In the genomic region with DNA sequence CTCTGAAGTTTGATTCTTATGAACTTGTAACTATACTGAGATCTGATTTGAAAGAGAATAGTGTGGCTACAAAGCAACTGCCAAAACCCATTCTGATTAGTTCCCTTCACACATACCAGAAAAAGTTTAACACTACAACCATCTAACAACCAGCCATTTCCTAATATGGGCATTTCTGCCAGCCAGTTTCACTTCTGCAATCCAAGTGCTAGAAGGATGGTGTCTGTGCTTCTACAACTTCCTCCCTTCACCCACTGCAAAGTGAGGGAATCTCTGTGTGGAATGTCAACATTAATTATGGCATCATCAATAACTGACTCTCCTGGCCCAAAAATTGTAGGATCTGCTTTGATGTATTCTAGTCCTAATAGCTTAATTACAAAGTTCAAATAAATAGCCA, we compare ENCODE assay signal across 25 mouse cellular contexts. TPM values are rescaled to one million over a fixed set of nuclear protein-coding genes. Genes with fewer than 3 reads are reported as not detected.
DNase-seq lines count a peak whose midpoint lies in the region; ATAC-seq and TF ChIP-seq lines count a peak whose summit lies in the region.
"Had no signal": no experiment of that assay in that cellular context is flagged by ENCODE, and none has a peak within 500 bp of the region (broad histone marks: within the 10 kb centered on the region; RNA-seq: fewer than 3 reads in every experiment).

No protein-coding gene starts in this region.

- peaks cover 0 to 16% of the 10 kb centered on the region in 2 experiments; a peak in 3 of 4 replicates for H3K4me1 ChIP-seq in CH12.LX (ENCODE audit: control insufficient read depth in 1 of 2, insufficient read depth in 2 of 2)
- H3K4me1 ChIP-seq: embryonic facial prominence, embryonic 15.5 days; limb, embryonic 10.5 days; neural tube, embryonic 13.5 days had no signal

- no peak overlapping the region for H3K4me3 ChIP-seq in CH12.LX (replicated peaks in 1 of 3; ENCODE audit: low read depth in 2 of 3, low read length in 2 of 3, poor library complexity in 1 of 3)
- H3K4me3 ChIP-seq: embryonic facial prominence, embryonic 15.5 days; left cerebral cortex, adult 2 months; limb, embryonic 10.5 days; neural tube, embryonic 13.5 days had no signal

- no peaks in the 10 kb centered on the region for H3K27me3 ChIP-seq in CH12.LX (replicated peaks)
- H3K27me3 ChIP-seq: embryonic facial prominence, embryonic 15.5 days; neural tube, embryonic 13.5 days had no signal

- peak; percentile 67 for DNase-seq in lung, postnatal 36 days
- DNase-seq in lung, postnatal 14 days, result no peak
- DNase-seq in CH12.LX (ENCODE audit: extremely low read depth), result peak; percentile 71
- DNase-seq in left cerebral cortex, postnatal 10 days (ENCODE audit: extremely low spot score in 1 of 2, low spot score in 2 of 2), result no peak
- DNase-seq in thymus, adult 18-20 months, result no peak
- DNase-seq: adrenal gland, postnatal 25 days; cerebellum, adult 11-12 months; cerebellum, postnatal 14 days; forebrain, postnatal 0 days; heart, postnatal 4 days; kidney, adult 18-20 months; kidney, postnatal 14 days; lung, embryonic 14.5 days; thymus, postnatal 14 days had no signal

- ATAC-seq in hematopoietic stem cell, adult 5-6 weeks (replicated peaks in 1 of 2; ENCODE audit: insufficient read depth in 1 of 2, low FRiP score in 2 of 2, low TSS enrichment in 1 of 2, low read depth in 1 of 2, poor library complexity in 2 of 2, severe bottlenecking in 2 of 2), result peak; percentile 65 to 74; a peak in 3 of 4 replicates
- ATAC-seq in neutrophil, adult 5-6 weeks (ENCODE audit: extremely low read depth, insufficient number of reproducible peaks, low FRiP score, poor library complexity, severe bottlenecking), result peak; percentile 85
- ATAC-seq: CD4-positive, CD25-positive, alpha-beta regulatory T cell, adult 4 months; forebrain, postnatal 0 days; hindbrain, embryonic 16.5 days; midbrain, embryonic 16.5 days had no signal

- H3K4me2 ChIP-seq in CH12.LX (ENCODE audit: insufficient read depth, low read depth, poor library complexity, severe bottlenecking), result no peak overlapping the region
- H3K4me2 ChIP-seq: embryonic facial prominence, embryonic 15.5 days; liver, embryonic 11.5 days; lung, embryonic 14.5 days; neural tube, embryonic 13.5 days had no signal

- in situ Hi-C loops in CH12.LX (cut with MboI; ENCODE audit: low pct_ligation_motif_present, low pct_unique_long_range_greater_than_20kb, low sequenced_read_pairs), result no loop called here

- H3K79me2 ChIP-seq in CH12.LX (replicated peaks; ENCODE audit: control insufficient read depth, extremely low read depth, insufficient read depth, poor library complexity, severe bottlenecking), result no peaks in the 10 kb centered on the region

- H3K9me3 ChIP-seq in CH12.LX (replicated peaks; ENCODE audit: low read length), result no peaks in the 10 kb centered on the region
- H3K9me3 ChIP-seq: embryonic facial prominence, embryonic 15.5 days; G1E; limb, embryonic 10.5 days; neural tube, embryonic 13.5 days had no signal

- no peak overlapping the region for H3K27ac ChIP-seq in CH12.LX (ENCODE audit: insufficient read depth, low read depth)
- H3K27ac ChIP-seq: embryonic facial prominence, embryonic 15.5 days; left cerebral cortex, adult 2 months; limb, embryonic 10.5 days; neural tube, embryonic 13.5 days had no signal

- intact Hi-C loops in left cerebral cortex, postnatal 10 days (cut with DNase I), result no loop called here

- no peak for TF ChIP-seq RAD21 in CH12.LX (IDR thresholded peaks at IDR 0.05; ENCODE audit: low read depth, low read length)

- no peaks in the 10 kb centered on the region for H3K36me3 ChIP-seq in CH12.LX (replicated peaks in 1 of 2; ENCODE audit: control insufficient read depth in 1 of 2, insufficient read depth in 1 of 2, low read length in 1 of 2)
- H3K36me3 ChIP-seq: embryonic facial prominence, embryonic 15.5 days; G1E; limb, embryonic 10.5 days; neural tube, embryonic 13.5 days had no signal

- TF ChIP-seq EP300 in CH12.LX (IDR thresholded peaks at IDR 0.05; ENCODE audit: low read length), result peak; percentile 90

- no peak for TF ChIP-seq CTCF in CH12.LX (conservative IDR thresholded peaks at IDR 0.05 in 1 of 2, IDR thresholded peaks at IDR 0.05 in 1 of 2; ENCODE audit: low read depth in 2 of 2, low read length in 2 of 2)

- dilution Hi-C loops in CH12.LX (cut with MboI; ENCODE audit: extremely low pct_ligation_motif_present, extremely low pct_unique_long_range_greater_than_20kb, low sequenced_read_pairs), result no loop called here

- H3K9ac ChIP-seq in CH12.LX (ENCODE audit: insufficient read depth, low read depth), result no peak overlapping the region
- H3K9ac ChIP-seq: embryonic facial prominence, embryonic 15.5 days; forebrain, postnatal 0 days; lung, embryonic 14.5 days; neural tube, embryonic 13.5 days had no signal

- no peak for TF ChIP-seq POLR2A in CH12.LX (IDR thresholded peaks at IDR 0.05; ENCODE audit: low read depth, low read length)

TF ChIP-seq in CH12.LX, 34 proteins besides CTCF, POLR2A, EP300 and RAD21:
- TF ChIP-seq ZMIZ1 (IDR thresholded peaks at IDR 0.05; ENCODE audit: low read depth, low read length) (no peak), E2F4 (IDR thresholded peaks at IDR 0.05; ENCODE audit: insufficient replicate concordance, low read depth, low read length) (no peak), RCOR1 (conservative IDR thresholded peaks at IDR 0.05; ENCODE audit: low read depth, low read length) (no peak), ZC3H11A (IDR thresholded peaks at IDR 0.05; ENCODE audit: low read depth, low read length) (no peak), BHLHE40 (IDR thresholded peaks at IDR 0.05; ENCODE audit: low read depth, low read length) (no peak), CHD1 (IDR thresholded peaks at IDR 0.05; ENCODE audit: low read depth, low read length) (no peak), IRF4 (IDR thresholded peaks at IDR 0.05; ENCODE audit: low read depth, low read length) (peak; percentile 96), JUND (conservative IDR thresholded peaks at IDR 0.05; ENCODE audit: low read depth, low read length) (no peak)

RNA-seq across cellular contexts. Expression of a gene that starts 17.7 kb away (rescaled TPM):
- total RNA-seq in CH12.LX (2012; rRNA removed) (33.4 and 33.8 TPM in 2 replicates), CH12.LX (2014; rRNA removed) (14.2 and 16.7 TPM in 2 replicates)
- polyA plus RNA-seq in CH12.LX (2012; ENCODE audit: insufficient read length, low read depth), result 75.9 and 105 TPM in 2 replicates
- 4.6 and 8.6 TPM in 2 replicates for total RNA-seq in hematopoietic stem cell, adult 5-6 weeks (2017)
- 47.4 and 51.3 TPM in 2 replicates for total RNA-seq in neutrophil, adult 5-6 weeks (2017)
- total RNA-seq in left cerebral cortex, postnatal 10 days (2021), result 1 to 10 TPM; 7.7 to 9.3 TPM

RNA-seq across cellular contexts. Expression of a gene that starts 56.5 kb away (rescaled TPM):
- total RNA-seq in CH12.LX (2012; rRNA removed), result 31.2 and 37.3 TPM in 2 replicates
- total RNA-seq in CH12.LX (2014; rRNA removed), result 19.9 and 24.7 TPM in 2 replicates
- polyA plus RNA-seq in CH12.LX (2012; ENCODE audit: insufficient read length, low read depth), result 73.3 and 81.1 TPM in 2 replicates
- 24.7 and 44.2 TPM in 2 replicates for total RNA-seq in hematopoietic stem cell, adult 5-6 weeks (2017)
- total RNA-seq in neutrophil, adult 5-6 weeks (2017), result 42.5 and 51.2 TPM in 2 replicates
- total RNA-seq in left cerebral cortex, postnatal 10 days (2021), result 100 to 1,000 TPM in 1 of 2 experiments, 10 to 100 TPM in 1; 98.2 to 107 TPM

Comparison
In these comparisons a context has a peak if more than half of its experiments do, and no peak if none do; other contexts are left out.
1. DNase-seq: peak in lung, postnatal 36 days (single experiment) and CH12.LX (single experiment); none in lung, postnatal 14 days (single experiment), left cerebral cortex, postnatal 10 days (0 of 2) and thymus, adult 18-20 months (0 of 2).